Mouse (Mus musculus) hindbrain, embryonic 14.5 days (tissue): ENCODE measurements around the gene Gm28490. TPM values are rescaled to one million over a fixed set of nuclear protein-coding genes. Genes with fewer than 3 reads are reported as not detected.
"Not testable (repeated sequence)": the region's sequence is repeated elsewhere in the genome, so short reads cannot be mapped to it uniquely, and the experiment has no call there.

Experiments used
- ATAC-seq: fragments of 200-750 bp; cut with Nextera tagmentation; 2 replicates; pipeline ENCODE4 v1.8.0; 2017; ENCODE audit warnings: moderate number of reproducible peaks, mild to moderate bottlenecking, moderate TSS enrichment, moderate library complexity; ENCODE audit not compliant: low FRiP score
- DNase-seq: peaks from one replicate; pipeline ENCODE4 v3.0.0-alpha.2; 2015; ENCODE audit warnings: low spot score
- H3K27ac ChIP-seq: fragments of 300-500 bp; sonication (generic); 2 replicates; pipeline ENCODE4 v1.5.1; 2014; ENCODE audit warnings: mild to moderate bottlenecking, moderate library complexity
- H3K27me3 ChIP-seq: fragments of 300-500 bp; sonication (generic); 2 replicates; pipeline ENCODE4 v1.6.1; 2014; ENCODE audit warnings: mild to moderate bottlenecking, low read length, mixed read lengths; ENCODE audit not compliant: control insufficient read depth, insufficient read depth
- H3K36me3 ChIP-seq: fragments of 300-500 bp; sonication (generic); replicated peaks from 2 replicates; pipeline ENCODE4 v1.6.1; 2014; ENCODE audit not compliant: control insufficient read depth, insufficient read depth
- H3K4me1 ChIP-seq: fragments of 300-500 bp; sonication (generic); replicated peaks from 2 replicates; pipeline ENCODE4 v1.6.1; 2014; ENCODE audit warnings: antibody characterized with exemption, low read length, mixed read lengths; ENCODE audit not compliant: control insufficient read depth, insufficient read depth
- H3K4me2 ChIP-seq: fragments of 300-500 bp; sonication (generic); replicated peaks from 2 replicates; pipeline ENCODE4 v1.6.1; 2014; ENCODE audit warnings: mild to moderate bottlenecking, moderate library complexity
- H3K4me3 ChIP-seq: fragments of 300-500 bp; sonication (generic); replicated peaks from 2 replicates; pipeline ENCODE4 v1.5.1; 2014; ENCODE audit warnings: mild to moderate bottlenecking, low read length
- H3K9ac ChIP-seq: fragments of 300-500 bp; sonication (generic); 2 replicates; pipeline ENCODE4 v1.6.1; 2014
- H3K9me3 ChIP-seq: fragments of 300-500 bp; sonication (generic); 2 replicates; pipeline ENCODE4 v1.6.1; 2016; ENCODE audit warnings: low read length; ENCODE audit not compliant: control insufficient read depth
- WGBS: fragments of 180-500 bp; shearing (Covaris S2); extraction: QIAGEN DNeasy Blood & Tissue Kit; methylation state at CpG from one replicate; pipeline ENCODE4 v1.1.7; 2014; 5-methylcytosine and 5-hydroxymethylcytosine counted together
- polyA plus RNA-seq: library from polyadenylated mRNA; unstranded; fragments of >200 nt; fragmentation: Nextera tagmentation; extraction: Ambion mirVana; gene quantifications from 2 replicates; pipeline ENCODE4 v1.2.1, GENCODE M21; 2014

Gene Gm28490
- polyA plus RNA-seq: not detected in 2 replicates

GRCm38 (mm10) chrY:31634656-31635055, at the start of gene Gm28490:
Gene Gm28490 (minus strand): TSS chrY:31634756.
- H3K27me3 ChIP-seq, H3K4me2 ChIP-seq, H3K4me1 ChIP-seq, H3K9me3 ChIP-seq, DNase-seq, H3K36me3 ChIP-seq, H3K9ac ChIP-seq, ATAC-seq, H3K4me3 ChIP-seq, H3K27ac ChIP-seq: not testable (repeated sequence)
- WGBS: no CpG with 5 or more reads among the region's 8 CpGs
